Mouse (Mus musculus) olfactory bulb, adult 2 months (tissue): ENCODE measurements around the gene Sfrp2. TPM values are rescaled to one million over a fixed set of nuclear protein-coding genes. Genes with fewer than 3 reads are reported as not detected.
A peak's percentile ranks its signal among the peaks of the same experiment; 100 is the strongest.

Experiments used
- H3K27ac ChIP-seq: fragments of 200-500 bp; 2 replicates; pipeline ENCODE4 v1.5.1; 2012; ENCODE audit warnings: low read depth, low read length; ENCODE audit not compliant: insufficient read depth
- H3K4me1 ChIP-seq: fragments of 200-500 bp; 2 replicates; pipeline ENCODE4 v1.6.1; 2012; ENCODE audit warnings: low read length; ENCODE audit not compliant: control insufficient read depth, insufficient read depth
- H3K4me3 ChIP-seq: fragments of 200-500 bp; 2 replicates; pipeline ENCODE4 v1.5.1; 2012; ENCODE audit warnings: mild to moderate bottlenecking, low read depth, low read length, moderate library complexity; ENCODE audit not compliant: insufficient read depth
- CTCF ChIP-seq: fragments of 200-500 bp; IDR thresholded peaks from 2 replicates; pipeline ENCODE4 v1.5.1; 2012; ENCODE audit warnings: low read depth, mild to moderate bottlenecking, low read length, moderate library complexity; ENCODE audit not compliant: insufficient read depth
- POLR2A ChIP-seq: fragments of 200-500 bp; IDR thresholded peaks from 2 replicates; pipeline ENCODE4 v1.6.1; 2012; ENCODE audit warnings: mild to moderate bottlenecking, low read depth, low read length, moderate library complexity; ENCODE audit not compliant: insufficient read depth
- WGBS: fragments of 180-500 bp; shearing (Covaris S2); methylation state at CpG from one replicate; pipeline ENCODE4 v1.1.7; 2018; 5-methylcytosine and 5-hydroxymethylcytosine counted together
- polyA plus RNA-seq: library from polyadenylated mRNA; stranded (reverse); fragments of >200 nt; gene quantifications from 2 replicates; pipeline ENCODE4 v1.2.4, GENCODE M21; 2012; ENCODE audit warnings: low replicate concordance; ENCODE audit not compliant: missing spikeins, insufficient read depth, insufficient read length

Sfrp2 gene
- polyA plus RNA-seq, 1 experiment, result not detected

GRCm38 (mm10) chr3:83787086-83787485 lies 21.0 kb downstream of the Sfrp2 start:
- TF ChIP-seq POLR2A (no peak), CTCF (no peak)
- Histone ChIP-seq H3K4me1 (peaks cover 7% of the 10 kb centered on the region), H3K27ac (no peak overlapping the region), H3K4me3 (no peak overlapping the region)
- WGBS, result 81% methylated on average over 2 of the region's 2 CpGs

GRCm38 (mm10) chr3:83787776-83788305 lies 21.7 kb downstream of the Sfrp2 start:
- TF ChIP-seq CTCF, result no peak
- TF ChIP-seq POLR2A, result no peak
- Histone ChIP-seq H3K27ac (no peak overlapping the region), H3K4me3 (no peak overlapping the region), H3K4me1 (peaks cover 7% of the 10 kb centered on the region)
- WGBS, result 90% methylated on average over 7 of the region's 7 CpGs

GRCm38 (mm10) chr3:83789651-83790451 lies 23.7 kb downstream of the Sfrp2 start:
- Histone ChIP-seq H3K4me3 (peak overlapping the region; percentile 43), H3K27ac (no peak overlapping the region), H3K4me1 (peaks cover 7% of the 10 kb centered on the region)
- WGBS, result 4% methylated on average over 44 of the region's 44 CpGs
- TF ChIP-seq CTCF, result no peak
- TF ChIP-seq POLR2A, result no peak

GRCm38 (mm10) chr3:83791444-83791843 lies 25.3 kb downstream of the Sfrp2 start:
- TF ChIP-seq CTCF, result no peak
- no peak for TF ChIP-seq POLR2A
- 93% methylated on average over 3 of the region's 3 CpGs for whole genome bisulfite sequencing

GRCm38 (mm10) chr3:83797098-83797497 lies 31.0 kb downstream of the Sfrp2 start:
- 65% methylated on average over 6 of the region's 6 CpGs for WGBS
- Histone ChIP-seq H3K4me1 (0 out of 2 replicates have a peak, but pooled peaks cover 4% of the 10 kb centered on the region), H3K27ac (no peak overlapping the region), H3K4me3 (no peak overlapping the region)
- no peak for TF ChIP-seq CTCF
- no peak for TF ChIP-seq POLR2A

More at GRCm38 (mm10) chr3:83791444-83791843, 25.3 kb downstream of the Sfrp2 start:
- H3K4me1 ChIP-seq, result peaks cover 7% of the 10 kb centered on the region
- no peak overlapping the region for H3K4me3 ChIP-seq
- H3K27ac ChIP-seq, result no peak overlapping the region

GRCm38 (mm10) chr3:83797828-83798227 lies 31.7 kb downstream of the Sfrp2 start:
- WGBS, result 7% methylated on average over 10 of the region's 10 CpGs

GRCm38 (mm10) chr3:83799486-83799885 lies 33.4 kb downstream of the Sfrp2 start:
- 0 out of 2 replicates have a peak, but pooled peaks cover 4% of the 10 kb centered on the region for H3K4me1 ChIP-seq
- WGBS, result 97% methylated on average over 7 of the region's 7 CpGs
- no peak overlapping the region for H3K4me3 ChIP-seq
- no peak overlapping the region for H3K27ac ChIP-seq
- TF ChIP-seq CTCF (no peak), POLR2A (no peak)

More at GRCm38 (mm10) chr3:83797828-83798227, 31.7 kb downstream of the Sfrp2 start:
- TF ChIP-seq CTCF (peak; percentile 69; the same call in 1 of the 2 replicates), POLR2A (no peak)
- Histone ChIP-seq H3K4me1 (0 out of 2 replicates have a peak, but pooled peaks cover 4% of the 10 kb centered on the region), H3K4me3 (no peak overlapping the region), H3K27ac (no peak overlapping the region)

GRCm38 (mm10) chr3:83801649-83802155 lies 35.6 kb downstream of the Sfrp2 start:
- over 99% methylated on average over 4 of the region's 4 CpGs for WGBS
- Histone ChIP-seq H3K4me3 (no peak overlapping the region), H3K4me1 (0 out of 2 replicates have a peak, but pooled peaks cover 4% of the 10 kb centered on the region), H3K27ac (no peak overlapping the region)
- no peak for TF ChIP-seq CTCF
- TF ChIP-seq POLR2A, result no peak

GRCm38 (mm10) chr3:83808483-83808882 lies 42.4 kb downstream of the Sfrp2 start:
- no peak overlapping the region for H3K27ac ChIP-seq
- no peaks in the 10 kb centered on the region for H3K4me1 ChIP-seq
- H3K4me3 ChIP-seq, result no peak overlapping the region
- WGBS, result 90% methylated on average over 12 of the region's 12 CpGs
- TF ChIP-seq POLR2A, result no peak
- TF ChIP-seq CTCF, result no peak
